Mouse (Mus musculus) intestine, postnatal 0 days (tissue): ENCODE measurements at regions not wholly inside any gene's neighbourhood (a gene's known extent, or its start where the extent isn't known, plus 50 kb on each side); places are given as distances from the start of the nearest gene placed in this dataset.
A peak's percentile ranks its signal among the peaks of the same experiment; 100 is the strongest.

Source experiments
- ATAC-seq: fragments of 200-750 bp; cut with Nextera tagmentation; 2 replicates; pipeline ENCODE4 v1.8.0; 2017; ENCODE audit warnings: mild to moderate bottlenecking, moderate TSS enrichment, moderate library complexity
- H3K27ac ChIP-seq: fragments of 300-500 bp; sonication (generic); 2 replicates; pipeline ENCODE4 v1.5.1; 2014; ENCODE audit warnings: mild to moderate bottlenecking, low read depth, low read length, moderate library complexity
- H3K27me3 ChIP-seq: fragments of 300-500 bp; sonication (generic); replicated peaks from 2 replicates; pipeline ENCODE4 v1.6.1; 2014; ENCODE audit warnings: low read length, mixed read lengths; ENCODE audit not compliant: control insufficient read depth, insufficient read depth
- H3K36me3 ChIP-seq: fragments of 300-500 bp; sonication (generic); 2 replicates; pipeline ENCODE4 v1.6.1; 2014; ENCODE audit warnings: mild to moderate bottlenecking, moderate library complexity; ENCODE audit not compliant: control insufficient read depth, insufficient read depth
- H3K4me1 ChIP-seq: fragments of 300-500 bp; sonication (generic); replicated peaks from 2 replicates; pipeline ENCODE4 v1.6.1; 2014; ENCODE audit warnings: antibody characterized with exemption, low read length, mixed read lengths; ENCODE audit not compliant: control insufficient read depth, insufficient read depth
- H3K4me2 ChIP-seq: fragments of 300-500 bp; sonication (generic); replicated peaks from 2 replicates; pipeline ENCODE4 v1.6.1; 2014; ENCODE audit warnings: low read depth, mild to moderate bottlenecking, moderate library complexity
- H3K4me3 ChIP-seq: fragments of 300-500 bp; sonication (generic); 2 replicates; pipeline ENCODE4 v1.5.1; 2014; ENCODE audit warnings: low read depth, low read length
- H3K9ac ChIP-seq: fragments of 300-500 bp; sonication (generic); 2 replicates; pipeline ENCODE4 v1.6.1; 2014; ENCODE audit warnings: mild to moderate bottlenecking, low read depth, low read length
- H3K9me3 ChIP-seq: fragments of 300-500 bp; sonication (generic); 2 replicates; pipeline ENCODE4 v1.6.1; 2016; ENCODE audit warnings: mixed run types; ENCODE audit not compliant: control insufficient read depth
- CTCF ChIP-seq: sonication (generic); IDR thresholded peaks from 2 replicates; pipeline ENCODE4 v1.5.1; 2016; ENCODE audit warnings: low read depth, mild to moderate bottlenecking, control low read depth, antibody characterized with exemption, moderate library complexity
- WGBS: fragments of 180-500 bp; shearing (Covaris S2); extraction: QIAGEN DNeasy Blood & Tissue Kit; methylation state at CpG from one replicate; pipeline ENCODE4 v1.1.7; 2014; 5-methylcytosine and 5-hydroxymethylcytosine counted together

GRCm38 (mm10) chr3:105130228-105130627, 63.6 kb downstream of the 4930564D02Rik start:
- WGBS, result 94% methylated on average over 4 of the region's 4 CpGs
- no peaks in the 10 kb centered on the region for H3K4me1 ChIP-seq
- H3K9me3 ChIP-seq, result no peaks in the 10 kb centered on the region
- no peak overlapping the region for H3K9ac ChIP-seq
- H3K36me3 ChIP-seq, result no peaks in the 10 kb centered on the region
- no peak overlapping the region for H3K27ac ChIP-seq
- no peaks in the 10 kb centered on the region for H3K27me3 ChIP-seq
- no peak overlapping the region for H3K4me2 ChIP-seq
- no peak for ATAC-seq
- TF ChIP-seq CTCF, result no peak
- H3K4me3 ChIP-seq, result no peak overlapping the region

DNA sequence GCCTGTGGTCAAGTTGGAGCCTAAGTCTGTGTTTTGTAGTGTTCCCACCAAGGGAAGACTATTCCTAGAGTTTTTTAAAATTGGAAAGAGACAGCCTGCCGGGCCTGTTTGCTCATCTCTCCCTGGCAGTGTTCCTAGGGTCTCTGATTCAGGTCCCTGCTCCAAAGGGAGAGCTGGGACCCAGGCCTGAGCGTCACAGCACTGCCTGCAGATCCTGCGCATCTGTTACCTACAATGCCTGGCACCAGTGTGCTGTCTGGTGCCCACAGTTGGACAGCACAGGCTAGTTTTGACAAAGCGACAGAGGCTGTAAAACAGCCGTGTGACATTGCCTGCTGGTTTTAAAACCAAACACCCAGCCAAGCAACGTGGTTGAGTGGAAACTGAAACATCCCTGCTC, 64.4 kb downstream of the 4930564D02Rik start:
- WGBS, result 79% methylated on average over 6 of the region's 6 CpGs
- Histone ChIP-seq H3K27ac (no peak overlapping the region), H3K27me3 (no peaks in the 10 kb centered on the region), H3K9ac (no peak overlapping the region), H3K36me3 (no peaks in the 10 kb centered on the region), H3K4me1 (no peaks in the 10 kb centered on the region), H3K9me3 (no peaks in the 10 kb centered on the region), H3K4me3 (no peak overlapping the region), H3K4me2 (no peak overlapping the region)
- TF ChIP-seq CTCF, result no peak
- no peak for ATAC-seq

- no peaks in the 10 kb centered on the region for H3K4me1 ChIP-seq
- WGBS, result 75% methylated on average over 4 of the region's 4 CpGs
- no peak for TF ChIP-seq CTCF
Measured at GRCm38 (mm10) chr3:105133011-105133410, 66.4 kb downstream of the 4930564D02Rik start.

DNA sequence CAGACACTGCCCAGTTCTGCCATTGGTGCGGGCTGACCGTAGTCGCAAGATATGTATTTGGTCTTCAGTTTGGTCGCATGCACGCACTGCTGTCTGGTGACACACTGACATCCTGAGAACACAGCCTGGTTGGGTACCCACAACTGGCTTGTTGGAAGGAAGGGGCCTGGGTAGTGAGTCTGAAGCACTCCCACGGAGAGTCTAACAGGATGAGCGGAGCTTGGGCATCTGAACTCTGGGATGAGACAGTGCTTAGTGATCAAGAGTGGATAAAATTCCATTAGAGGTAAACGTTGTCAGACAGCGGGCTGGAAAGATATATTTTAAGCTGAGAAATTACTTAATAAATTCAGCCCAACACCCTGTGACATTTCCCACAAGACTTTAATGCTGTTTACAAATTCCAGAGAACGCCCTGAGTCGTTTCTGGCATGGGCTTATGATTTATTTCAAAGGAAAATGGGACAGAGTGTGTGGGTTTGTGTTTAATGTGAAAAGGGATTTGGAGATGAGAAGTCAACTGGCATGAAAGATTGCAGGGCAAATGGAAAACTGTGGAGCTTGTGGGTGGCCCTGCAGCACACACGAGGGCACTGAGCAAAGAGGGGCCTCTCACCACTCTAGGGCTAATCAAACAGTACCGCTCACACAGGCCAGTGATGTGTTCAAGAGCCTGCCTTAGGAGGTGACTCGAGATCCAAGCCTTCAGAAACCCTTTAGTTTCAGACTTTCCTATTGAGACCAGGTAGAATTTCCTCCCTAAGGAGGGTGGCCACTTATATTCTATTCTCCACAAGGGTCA, 74.7 kb downstream of the 4930564D02Rik start:
- no peak for ATAC-seq
- no peak for TF ChIP-seq CTCF
- Histone ChIP-seq H3K9ac (no peak overlapping the region), H3K9me3 (no peaks in the 10 kb centered on the region), H3K4me2 (no peak overlapping the region), H3K4me3 (no peak overlapping the region), H3K27me3 (no peaks in the 10 kb centered on the region), H3K36me3 (no peaks in the 10 kb centered on the region), H3K4me1 (no peaks in the 10 kb centered on the region), H3K27ac (no peak overlapping the region)
- WGBS, result 65% methylated on average over 14 of the region's 14 CpGs

More at GRCm38 (mm10) chr3:105133011-105133410, 66.4 kb downstream of the 4930564D02Rik start:
- Histone ChIP-seq H3K27ac (no peak overlapping the region), H3K9ac (no peak overlapping the region), H3K27me3 (no peaks in the 10 kb centered on the region), H3K4me2 (no peak overlapping the region), H3K36me3 (no peaks in the 10 kb centered on the region), H3K4me3 (no peak overlapping the region), H3K9me3 (no peaks in the 10 kb centered on the region)
- no peak for ATAC-seq

DNA sequence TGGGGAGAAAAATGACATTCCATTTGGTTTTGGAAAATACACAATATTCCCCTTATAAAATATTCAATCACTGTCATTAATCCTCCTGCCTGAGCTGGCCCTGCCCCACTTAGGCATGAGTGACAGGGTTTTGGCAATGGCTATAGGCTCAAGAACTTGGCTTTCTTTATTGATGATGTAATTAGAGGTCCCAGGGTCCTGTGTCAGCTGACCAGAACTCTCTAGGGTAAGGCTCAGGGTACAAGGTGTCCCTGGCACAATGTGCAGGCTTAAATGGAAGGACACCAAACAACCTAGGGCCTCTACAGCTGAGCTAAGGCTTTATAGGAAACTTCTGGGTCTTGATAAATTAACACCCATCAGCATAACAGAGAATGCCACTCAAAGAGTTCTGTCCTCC, 76.0 kb downstream of the 4930564D02Rik start:
- no peak for ATAC-seq
- no peak overlapping the region for H3K9ac ChIP-seq
- no peaks in the 10 kb centered on the region for H3K27me3 ChIP-seq
- H3K4me1 ChIP-seq, result no peaks in the 10 kb centered on the region
- H3K9me3 ChIP-seq, result no peaks in the 10 kb centered on the region
- no peaks in the 10 kb centered on the region for H3K36me3 ChIP-seq
- H3K27ac ChIP-seq, result no peak overlapping the region
- TF ChIP-seq CTCF, result no peak
- H3K4me2 ChIP-seq, result no peak overlapping the region
- no peak overlapping the region for H3K4me3 ChIP-seq

- TF ChIP-seq CTCF, result peak; percentile 71
- Histone ChIP-seq H3K4me3 (no peak overlapping the region), H3K27me3 (no peaks in the 10 kb centered on the region), H3K36me3 (no peaks in the 10 kb centered on the region), H3K27ac (no peak overlapping the region), H3K4me1 (no peaks in the 10 kb centered on the region), H3K4me2 (peak overlapping the region; percentile 30; the same call in 1 of the 2 replicates), H3K9ac (no peak overlapping the region), H3K9me3 (no peaks in the 10 kb centered on the region)
- peak; percentile 19; the same call in 1 of the 2 replicates for ATAC-seq
- WGBS, result 9% methylated on average over 11 of the region's 11 CpGs
Measured at GRCm38 (mm10) chr3:105151475-105152157, 85.0 kb downstream of the 4930564D02Rik start.
